Mouse (Mus musculus) liver, embryonic 12.5 days (tissue): ENCODE data around the gene Taldo1. TPM values are rescaled to one million over a fixed set of nuclear protein-coding genes. Genes with fewer than 3 reads are reported as not detected.

Experiments used
- ATAC-seq: fragments of 200-750 bp; cut with Nextera tagmentation; 2 replicates; pipeline ENCODE4 v1.8.0; 2017; ENCODE audit warnings: moderate number of reproducible peaks, mild to moderate bottlenecking, moderate library complexity
- H3K27ac ChIP-seq: fragments of 300-500 bp; sonication (generic); 2 replicates; pipeline ENCODE4 v1.5.1; 2016; ENCODE audit warnings: mild to moderate bottlenecking
- H3K27me3 ChIP-seq: fragments of 300-500 bp; sonication (generic); replicated peaks from 2 replicates; pipeline ENCODE4 v1.6.1; 2016; ENCODE audit warnings: mild to moderate bottlenecking, moderate library complexity
- H3K36me3 ChIP-seq: fragments of 300-500 bp; sonication (generic); 2 replicates; pipeline ENCODE4 v1.6.1; 2016; ENCODE audit warnings: mild to moderate bottlenecking, moderate library complexity
- H3K4me1 ChIP-seq: fragments of 300-500 bp; sonication (generic); 2 replicates; pipeline ENCODE4 v1.6.1; 2016
- H3K4me2 ChIP-seq: fragments of 300-500 bp; sonication (generic); 2 replicates; pipeline ENCODE4 v1.6.1; 2016; ENCODE audit warnings: mild to moderate bottlenecking, moderate library complexity
- H3K4me3 ChIP-seq: fragments of 300-500 bp; sonication (generic); 2 replicates; pipeline ENCODE4 v1.5.1; 2016; ENCODE audit warnings: mild to moderate bottlenecking, moderate library complexity
- H3K9ac ChIP-seq: fragments of 300-500 bp; sonication (generic); 2 replicates; pipeline ENCODE4 v1.6.1; 2016; ENCODE audit warnings: mild to moderate bottlenecking, moderate library complexity
- H3K9me3 ChIP-seq: fragments of 300-500 bp; sonication (generic); replicated peaks from 2 replicates; pipeline ENCODE4 v1.6.1; 2016; ENCODE audit warnings: mild to moderate bottlenecking, moderate library complexity
- WGBS: fragments of 180-500 bp; shearing (Covaris S2); methylation state at CpG from one replicate; pipeline ENCODE4 v1.1.7; 2016; ENCODE audit not compliant: insufficient replicate concordance; 5-methylcytosine and 5-hydroxymethylcytosine counted together
- polyA plus RNA-seq: library from polyadenylated mRNA; unstranded; fragments of >200 nt; fragmentation: Nextera tagmentation; extraction: Ambion mirVana; gene quantifications from 2 replicates; pipeline ENCODE4 v1.2.1, GENCODE M21; 2016

The Taldo1 gene
- polyA plus RNA-seq, 1 experiment from 2014 or later, result 525 TPM

- no peak overlapping the region for H3K9ac ChIP-seq
- H3K4me1 ChIP-seq, result peaks cover 51% of the 10 kb centered on the region
- H3K27ac ChIP-seq, result no peak overlapping the region
- H3K36me3 ChIP-seq, result peaks cover 41% of the 10 kb centered on the region
- peaks cover 29% of the 10 kb centered on the region for H3K27me3 ChIP-seq
- no peaks in the 10 kb centered on the region for H3K9me3 ChIP-seq
- no peak for ATAC-seq
- no peak overlapping the region for H3K4me3 ChIP-seq
- no peak overlapping the region for H3K4me2 ChIP-seq
- 66% methylated on average over 9 of the region's 9 CpGs for WGBS
These were observed 38.0 kb downstream of the Taldo1 start for GRCm38 (mm10) chr7:141429840-141430584.

GRCm38 (mm10) chr7:141430585-141431240 lies 38.7 kb downstream of the Taldo1 start:
- Histone ChIP-seq H3K27me3 (peaks cover 25% of the 10 kb centered on the region), H3K9ac (no peak overlapping the region), H3K4me2 (no peak overlapping the region), H3K36me3 (peaks cover 41% of the 10 kb centered on the region), H3K4me1 (peaks cover 57% of the 10 kb centered on the region), H3K4me3 (no peak overlapping the region), H3K27ac (no peak overlapping the region), H3K9me3 (no peaks in the 10 kb centered on the region)
- 83% methylated on average over 9 of the region's 9 CpGs for WGBS
- no peak for ATAC-seq

GRCm38 (mm10) chr7:141431434-141432185 lies 39.6 kb downstream of the Taldo1 start:
- ATAC-seq, result no peak
- no peak overlapping the region for H3K4me3 ChIP-seq

GRCm38 (mm10) chr7:141432186-141432611 lies 40.2 kb downstream of the Taldo1 start:
- WGBS, result 81% methylated on average over 8 of the region's 8 CpGs
- Histone ChIP-seq H3K27me3 (peaks cover 12% of the 10 kb centered on the region; the same call in 1 of the 2 replicates), H3K9me3 (no peaks in the 10 kb centered on the region), H3K4me3 (no peak overlapping the region), H3K27ac (no peak overlapping the region), H3K9ac (no peak overlapping the region), H3K4me1 (peaks cover 63% of the 10 kb centered on the region), H3K4me2 (no peak overlapping the region), H3K36me3 (peaks cover 41% of the 10 kb centered on the region)
- no peak for ATAC-seq

More at GRCm38 (mm10) chr7:141431434-141432185, 39.6 kb downstream of the Taldo1 start:
- Histone ChIP-seq H3K27me3 (peaks cover 17% of the 10 kb centered on the region; the same call in 1 of the 2 replicates), H3K27ac (no peak overlapping the region), H3K36me3 (peaks cover 41% of the 10 kb centered on the region), H3K4me2 (no peak overlapping the region), H3K9me3 (no peaks in the 10 kb centered on the region), H3K9ac (no peak overlapping the region), H3K4me1 (peaks cover 63% of the 10 kb centered on the region)
- 89% methylated on average over 19 of the region's 19 CpGs for WGBS

- H3K27ac ChIP-seq, result no peak overlapping the region
- peaks cover 68% of the 10 kb centered on the region for H3K4me1 ChIP-seq
- H3K4me2 ChIP-seq, result no peak overlapping the region
- H3K9me3 ChIP-seq, result no peaks in the 10 kb centered on the region
- H3K27me3 ChIP-seq, result 0 out of 2 replicates have a peak, but pooled peaks cover 5% of the 10 kb centered on the region
- no peak overlapping the region for H3K4me3 ChIP-seq
- H3K9ac ChIP-seq, result no peak overlapping the region
- ATAC-seq, result no peak
- 83% methylated on average over 6 of the region's 6 CpGs for WGBS
- peaks cover 43% of the 10 kb centered on the region for H3K36me3 ChIP-seq
These were observed 40.9 kb downstream of the Taldo1 start for GRCm38 (mm10) chr7:141432741-141433516.

- 74% methylated on average over 15 of the region's 15 CpGs for WGBS
- H3K9me3 ChIP-seq, result no peaks in the 10 kb centered on the region
- ATAC-seq, result no peak
- H3K4me1 ChIP-seq, result peaks cover 71% of the 10 kb centered on the region
- peak overlapping the region; percentile 56 for H3K4me3 ChIP-seq
- H3K27me3 ChIP-seq, result no peaks in the 10 kb centered on the region
- H3K4me2 ChIP-seq, result peak overlapping the region; percentile 96
- H3K27ac ChIP-seq, result no peak overlapping the region
- H3K9ac ChIP-seq, result peak overlapping the region; percentile 29
- peaks cover 51% of the 10 kb centered on the region for H3K36me3 ChIP-seq
These were observed 41.8 kb downstream of the Taldo1 start for GRCm38 (mm10) chr7:141433517-141434400.

GRCm38 (mm10) chr7:141434464-141434863 lies 42.5 kb downstream of the Taldo1 start:
- Histone ChIP-seq H3K27me3 (no peaks in the 10 kb centered on the region), H3K9ac (peak overlapping the region; percentile 64), H3K4me2 (peak overlapping the region; percentile 96), H3K27ac (0 out of 2 replicates have a peak overlapping the region, but pooled peaks have one; percentile 68), H3K9me3 (no peaks in the 10 kb centered on the region), H3K4me3 (peak overlapping the region; percentile 56), H3K36me3 (peaks cover 58% of the 10 kb centered on the region), H3K4me1 (peaks cover 64% of the 10 kb centered on the region)
- no peak for ATAC-seq
- WGBS, result 46% methylated on average over 8 of the region's 8 CpGs

- Histone ChIP-seq H3K9me3 (no peaks in the 10 kb centered on the region), H3K27ac (peak overlapping the region; percentile 71), H3K4me2 (peak overlapping the region; percentile 96), H3K27me3 (no peaks in the 10 kb centered on the region), H3K36me3 (peaks cover 64% of the 10 kb centered on the region), H3K9ac (peak overlapping the region; percentile 64), H3K4me3 (peak overlapping the region; percentile 56), H3K4me1 (peaks cover 58% of the 10 kb centered on the region)
- WGBS, result 5% methylated on average over 17 of the region's 17 CpGs
- ATAC-seq, result peak; percentile 74
These were observed 43.3 kb downstream of the Taldo1 start for GRCm38 (mm10) chr7:141435129-141435855.

- Histone ChIP-seq H3K9me3 (no peaks in the 10 kb centered on the region), H3K27ac (peak overlapping the region; percentile 71), H3K4me2 (peak overlapping the region; percentile 96), H3K4me3 (peak overlapping the region; percentile 65), H3K4me1 (peaks cover 65% of the 10 kb centered on the region), H3K27me3 (no peaks in the 10 kb centered on the region), H3K36me3 (peaks cover 64% of the 10 kb centered on the region), H3K9ac (no peak overlapping the region; the same call in 1 of the 2 replicates)
- WGBS, result 72% methylated on average over 9 of the region's 9 CpGs
- ATAC-seq, result no peak
These were observed 44.0 kb downstream of the Taldo1 start for GRCm38 (mm10) chr7:141435856-141436522.

GRCm38 (mm10) chr7:141436523-141436892 lies 44.5 kb downstream of the Taldo1 start:
- H3K4me1 ChIP-seq, result peaks cover 70% of the 10 kb centered on the region
- H3K9ac ChIP-seq, result peak overlapping the region; percentile 74
- H3K27me3 ChIP-seq, result no peaks in the 10 kb centered on the region
- peak overlapping the region; percentile 96 for H3K4me2 ChIP-seq
- peaks cover 64% of the 10 kb centered on the region for H3K36me3 ChIP-seq
- peak overlapping the region; percentile 65 for H3K4me3 ChIP-seq
- ATAC-seq, result no peak
- H3K27ac ChIP-seq, result peak overlapping the region; percentile 71
- 29% methylated on average over 2 of the region's 2 CpGs for WGBS
- H3K9me3 ChIP-seq, result no peaks in the 10 kb centered on the region
